Comparison of ENCODE assay signal across 25 mouse cellular contexts in genomic region chr14:57852961-57853360, GRCm38 (mm10). TPM values are rescaled to one million over a fixed set of nuclear protein-coding genes. Genes with fewer than 3 reads are reported as not detected.
DNase-seq lines count a peak whose midpoint lies in the region; ATAC-seq and TF ChIP-seq lines count a peak whose summit lies in the region.
"Had no signal": no experiment of that assay in that cellular context is flagged by ENCODE, and none has a peak within 500 bp of the region (broad histone marks: within the 10 kb centered on the region; RNA-seq: fewer than 3 reads in every experiment).

No protein-coding gene starts in this region.

- no peak overlapping the region for H3K4me2 ChIP-seq in hindbrain, postnatal 0 days (ENCODE audit: low read depth, low read length)
- H3K4me2 ChIP-seq: embryonic facial prominence, embryonic 13.5 days; embryonic facial prominence, embryonic 15.5 days; forebrain, embryonic 12.5 days had no signal

- H3K4me1 ChIP-seq in hindbrain, postnatal 0 days (ENCODE audit: insufficient read depth, low read length), result no peaks in the 10 kb centered on the region
- H3K4me1 ChIP-seq: embryonic facial prominence, embryonic 13.5 days; embryonic facial prominence, embryonic 15.5 days; forebrain, embryonic 10.5 days; forebrain, embryonic 12.5 days had no signal

- no peaks in the 10 kb centered on the region for H3K27me3 ChIP-seq in hindbrain, postnatal 0 days (ENCODE audit: insufficient read depth, low read length)
- H3K27me3 ChIP-seq: embryonic facial prominence, embryonic 13.5 days; embryonic facial prominence, embryonic 15.5 days; forebrain, embryonic 12.5 days; Patski had no signal

- no peak for ATAC-seq in hindbrain, postnatal 0 days
- ATAC-seq: activated CD4-positive, CD25-positive, alpha-beta regulatory T cell, adult 4 months; forebrain, embryonic 14.5 days; forebrain, embryonic 16.5 days; Patski had no signal

- H3K27ac ChIP-seq in hindbrain, postnatal 0 days, result no peak overlapping the region
- H3K27ac ChIP-seq: embryonic facial prominence, embryonic 13.5 days; embryonic facial prominence, embryonic 15.5 days; forebrain, embryonic 10.5 days; forebrain, embryonic 12.5 days had no signal

- no peak overlapping the region for H3K9ac ChIP-seq in hindbrain, postnatal 0 days (replicated peaks; ENCODE audit: low read length)
- H3K9ac ChIP-seq: embryonic facial prominence, embryonic 13.5 days; embryonic facial prominence, embryonic 15.5 days; forebrain, embryonic 12.5 days had no signal

- TF ChIP-seq CTCF in hindbrain, postnatal 0 days (IDR thresholded peaks at IDR 0.05; ENCODE audit: low read depth), result no peak

- H3K36me3 ChIP-seq in hindbrain, postnatal 0 days (ENCODE audit: insufficient read depth, low read length), result no peaks in the 10 kb centered on the region; the same call in 1 of the 2 replicates

- DNase-seq in ES-CJ7 (ENCODE audit: low read depth, low spot score) (peak; percentile 71), R1 (ENCODE audit: low read depth, low spot score) (peak; percentile 86)
- no peak for DNase-seq in hindbrain, postnatal 0 days (ENCODE audit: low spot score)
- no peak for DNase-seq in yolk sac, embryonic 10.5 days (ENCODE audit: low spot score)
- no peak for DNase-seq in thymus, postnatal 4 days
- DNase-seq: adrenal gland, adult 8-10 months; adrenal gland, postnatal 14 days; adrenal gland, postnatal 36 days; cerebellum, adult 11 months; cerebellum, adult 18-20 months; cerebellum, adult 8-10 months; cerebellum, adult 9-11 months; cerebellum, postnatal 14 days; cerebellum, postnatal 36 days; embryo, embryonic 11 days had no signal

- no peak overlapping the region for H3K4me3 ChIP-seq in hindbrain, postnatal 0 days (ENCODE audit: low read length)
- H3K4me3 ChIP-seq: embryonic facial prominence, embryonic 13.5 days; embryonic facial prominence, embryonic 15.5 days; erythroblast, embryonic 14.5 days; forebrain, embryonic 10.5 days; forebrain, embryonic 12.5 days had no signal

- 77% methylated on average over 2 of the region's 2 CpGs for WGBS in hindbrain, postnatal 0 days

- no peaks in the 10 kb centered on the region for H3K9me3 ChIP-seq in hindbrain, postnatal 0 days (ENCODE audit: low read length)
- H3K9me3 ChIP-seq: embryonic facial prominence, embryonic 13.5 days; embryonic facial prominence, embryonic 15.5 days; forebrain, embryonic 10.5 days; forebrain, embryonic 12.5 days; G1E had no signal

RNA-seq across cellular contexts. Expression of gene Mrpl57, which starts 26.9 kb away (rescaled TPM):
- 73.8 and 89.8 TPM in 2 replicates for total RNA-seq in hindbrain, postnatal 0 days (2014; rRNA removed)
- 209 and 216 TPM in 2 replicates for polyA plus RNA-seq in hindbrain, postnatal 0 days (2015; fragmentation: Nextera tagmentation; extraction: Ambion mirVana)

RNA-seq across cellular contexts. Expression of gene Ska3, which starts 27.0 kb away (rescaled TPM):
- 8.3 and 8.9 TPM in 2 replicates for total RNA-seq in hindbrain, postnatal 0 days (2014; rRNA removed)
- polyA plus RNA-seq in hindbrain, postnatal 0 days (2015; fragmentation: Nextera tagmentation; extraction: Ambion mirVana), result 6.6 and 9.2 TPM in 2 replicates

RNA-seq across cellular contexts. Expression of gene Zdhhc20, which starts 37.1 kb away (rescaled TPM):
- total RNA-seq in hindbrain, postnatal 0 days (2014; rRNA removed), result 18.6 and 29.8 TPM in 2 replicates
- polyA plus RNA-seq in hindbrain, postnatal 0 days (2015; fragmentation: Nextera tagmentation; extraction: Ambion mirVana), result 34.6 and 37.2 TPM in 2 replicates
- polyA plus RNA-seq: erythroblast, embryonic 14.5 days had no signal

RNA-seq across cellular contexts. Expression of gene Sap18, which starts 55.0 kb away (rescaled TPM):
- 12.7 and 40.4 TPM in 2 replicates for total RNA-seq in hindbrain, postnatal 0 days (2014; rRNA removed)
- 32.5 and 36.4 TPM in 2 replicates for polyA plus RNA-seq in hindbrain, postnatal 0 days (2015; fragmentation: Nextera tagmentation; extraction: Ambion mirVana)

Comparison
In these comparisons a context has a peak if more than half of its experiments do, and no peak if none do; other contexts are left out.
1. DNase-seq: peak in ES-CJ7 (single experiment) and R1 (single experiment); none in hindbrain, postnatal 0 days (single experiment), yolk sac, embryonic 10.5 days (single experiment) and thymus, postnatal 4 days (single experiment).